Mouse (Mus musculus): Measurements from ENCODE around the gene Rrp1. TPM values are rescaled to one million over a fixed set of nuclear protein-coding genes. Genes with fewer than 3 reads are reported as not detected.
"Not testable (repeated sequence)": the region's sequence is repeated elsewhere in the genome, so short reads cannot be mapped to it uniquely, and the experiment has no call there.

Gene Rrp1
- polyA plus RNA-seq, 1 experiment = 42.0 TPM

- WGBS = 38% methylated on average over 6 of the region's 6 CpGs
- Histone ChIP-seq H3K27me3 (ENCODE audit: control insufficient read depth, insufficient read depth, low read length) (no peaks in the 10 kb centered on the region), H3K27ac (ENCODE audit: insufficient read depth, low read depth, low read length) (peak overlapping the region; percentile 43; the same call in 1 of the 2 replicates), H3K4me1 (ENCODE audit: control insufficient read depth, insufficient read depth, insufficient read length, low read length) (peaks cover 5% of the 10 kb centered on the region; the same call in 1 of the 2 replicates), H3K36me3 (ENCODE audit: control insufficient read depth, insufficient read depth, low read length) (peaks cover 2% of the 10 kb centered on the region; the same call in 1 of the 2 replicates), H3K4me3 (ENCODE audit: low read depth, low read length) (peak overlapping the region; percentile 91)
- TF ChIP-seq POLR2A (IDR thresholded peaks at IDR 0.05; ENCODE audit: low read depth, low read length) (no peak), CTCF (IDR thresholded peaks at IDR 0.05; ENCODE audit: extremely low read depth, insufficient read length, insufficient replicate concordance, low read depth, low read length) (no peak)
Observed at GRCm38 (mm10) chr10:78426117-78426735, 13.4 kb upstream of the Rrp1 start.

DNA sequence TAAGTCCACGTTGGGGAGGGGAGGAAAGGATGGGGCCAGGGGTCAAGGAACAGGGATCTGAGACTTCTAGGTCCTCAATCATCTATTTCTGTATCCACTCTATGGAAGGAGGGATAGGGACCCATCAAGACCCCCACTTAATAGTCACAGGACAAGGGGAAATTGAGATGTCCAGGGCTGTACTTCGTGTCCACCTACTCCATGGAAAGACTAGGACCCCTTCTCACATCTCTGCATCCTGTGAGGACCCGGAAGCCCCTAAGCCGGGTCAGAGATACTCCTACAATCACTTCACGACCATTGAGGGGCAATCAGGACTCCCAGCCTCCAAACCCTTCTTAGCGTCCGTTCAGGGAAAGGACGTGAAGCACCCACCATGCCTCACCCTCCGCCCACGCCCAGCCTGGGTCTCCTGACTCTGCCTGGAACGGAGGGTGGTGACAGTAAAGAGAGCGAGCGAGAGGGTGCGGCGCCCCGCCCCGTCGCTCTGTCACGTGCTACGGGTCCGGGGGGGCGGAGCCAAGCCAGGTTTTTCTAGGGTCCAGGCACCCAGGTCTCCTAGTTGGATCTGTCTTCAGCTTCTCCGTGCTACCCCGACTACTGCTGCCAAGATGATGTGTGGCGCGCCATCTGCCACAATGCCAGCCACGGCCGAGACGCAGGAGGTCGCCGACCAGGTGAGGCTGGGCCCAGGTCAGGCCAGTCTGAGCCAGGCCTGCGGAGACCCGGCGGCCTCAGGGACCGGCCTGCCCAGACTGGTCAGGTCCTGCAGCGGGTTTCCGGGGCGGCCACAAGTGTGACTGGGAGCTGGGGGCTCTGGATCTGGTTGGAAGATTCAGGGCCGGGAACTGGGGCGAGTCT lies 12.6 kb upstream of the Rrp1 start, which contains the start of gene Cstb:
Gene Cstb (plus strand): TSS at position 489 of the 861 bp plus-strand sequence.
- under 1% methylated on average over 40 of the region's 40 CpGs for WGBS
- peaks cover 2% of the 10 kb centered on the region; the same call in 1 of the 2 replicates for H3K36me3 ChIP-seq (ENCODE audit: control insufficient read depth, insufficient read depth, low read length)
- peak within 1 kb of the TSS; percentile 43 for H3K27ac ChIP-seq (ENCODE audit: insufficient read depth, low read depth, low read length)
- H3K27me3 ChIP-seq (ENCODE audit: control insufficient read depth, insufficient read depth, low read length) = no peaks in the 10 kb centered on the region
- peaks cover 5% of the 10 kb centered on the region; the same call in 1 of the 2 replicates for H3K4me1 ChIP-seq (ENCODE audit: control insufficient read depth, insufficient read depth, insufficient read length, low read length)
- TF ChIP-seq CTCF (IDR thresholded peaks at IDR 0.05; ENCODE audit: extremely low read depth, insufficient read length, insufficient replicate concordance, low read depth, low read length) (no peak), POLR2A (IDR thresholded peaks at IDR 0.05; ENCODE audit: low read depth, low read length) (peak; percentile 63)
- H3K4me3 ChIP-seq (ENCODE audit: low read depth, low read length) = peak within 1 kb of the TSS; percentile 91

DNA sequence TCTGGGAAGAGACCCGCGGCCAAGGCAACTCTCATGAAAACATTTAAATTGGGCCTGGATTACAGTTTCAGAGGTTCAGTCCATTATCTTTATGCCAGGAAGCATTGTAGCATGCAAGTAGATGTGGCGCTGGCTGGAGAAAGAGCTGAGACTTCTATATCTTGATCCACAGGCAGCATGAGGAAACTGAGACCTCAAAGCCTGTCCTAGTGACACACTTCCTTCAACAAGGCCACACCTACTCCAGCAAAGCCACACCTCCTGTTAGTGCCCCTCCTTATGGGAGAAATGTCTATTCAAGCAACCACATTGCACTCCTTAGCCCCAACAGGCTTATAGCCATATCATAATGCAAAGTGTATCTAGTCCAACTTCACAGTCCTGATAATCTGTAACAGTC lies 9.8 kb upstream of the Rrp1 start:
- no peak for TF ChIP-seq CTCF (IDR thresholded peaks at IDR 0.05; ENCODE audit: extremely low read depth, insufficient read length, insufficient replicate concordance, low read depth, low read length)
- TF ChIP-seq POLR2A (IDR thresholded peaks at IDR 0.05; ENCODE audit: low read depth, low read length) = no peak
- H3K4me1 ChIP-seq (ENCODE audit: control insufficient read depth, insufficient read depth, insufficient read length, low read length) = peaks cover 5% of the 10 kb centered on the region; the same call in 1 of the 2 replicates
- H3K36me3 ChIP-seq (ENCODE audit: control insufficient read depth, insufficient read depth, low read length) = no peaks in the 10 kb centered on the region
- 83% methylated on average over 3 of the region's 3 CpGs for WGBS
- no peak overlapping the region for H3K4me3 ChIP-seq (ENCODE audit: low read depth, low read length)
- H3K27ac ChIP-seq (ENCODE audit: insufficient read depth, low read depth, low read length) = no peak overlapping the region
- no peaks in the 10 kb centered on the region for H3K27me3 ChIP-seq (ENCODE audit: control insufficient read depth, insufficient read depth, low read length)

DNA sequence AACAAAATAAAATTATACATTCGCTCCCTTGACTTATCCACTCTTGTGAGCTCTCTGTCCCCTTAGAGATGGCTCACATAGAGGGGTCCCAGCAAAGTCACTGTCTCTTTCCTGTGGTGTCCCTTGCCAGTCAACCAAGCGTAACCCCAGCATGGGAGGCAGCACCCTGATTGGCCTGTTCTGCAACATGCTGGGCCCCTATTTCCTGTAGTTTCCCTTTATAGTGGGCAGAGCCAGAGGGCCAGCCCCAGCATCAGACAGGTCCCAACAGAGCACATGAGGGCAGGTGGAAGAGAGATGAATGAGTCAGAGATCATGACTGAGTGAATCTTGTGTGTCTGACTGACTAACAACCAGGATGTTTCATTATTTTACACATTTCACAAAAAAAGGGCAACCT lies 8.1 kb upstream of the Rrp1 start:
- no peak overlapping the region for H3K27ac ChIP-seq (ENCODE audit: insufficient read depth, low read depth, low read length)
- no peaks in the 10 kb centered on the region for H3K36me3 ChIP-seq (ENCODE audit: control insufficient read depth, insufficient read depth, low read length)
- H3K4me3 ChIP-seq (ENCODE audit: low read depth, low read length) = no peak overlapping the region
- no peak for TF ChIP-seq CTCF (IDR thresholded peaks at IDR 0.05; ENCODE audit: extremely low read depth, insufficient read length, insufficient replicate concordance, low read depth, low read length)
- TF ChIP-seq POLR2A (IDR thresholded peaks at IDR 0.05; ENCODE audit: low read depth, low read length) = no peak
- H3K4me1 ChIP-seq (ENCODE audit: control insufficient read depth, insufficient read depth, insufficient read length, low read length) = peaks cover 2% of the 10 kb centered on the region; the same call in 1 of the 2 replicates
- 86% methylated on average over 2 of the region's 2 CpGs for WGBS
- H3K27me3 ChIP-seq (ENCODE audit: control insufficient read depth, insufficient read depth, low read length) = no peaks in the 10 kb centered on the region

GRCm38 (mm10) chr10:78418791-78419190 lies 5.9 kb upstream of the Rrp1 start:
- WGBS = 71% methylated on average over 2 of the region's 2 CpGs
- Histone ChIP-seq H3K36me3 (ENCODE audit: control insufficient read depth, insufficient read depth, low read length) (no peaks in the 10 kb centered on the region), H3K27ac (ENCODE audit: insufficient read depth, low read depth, low read length) (no peak overlapping the region), H3K27me3 (ENCODE audit: control insufficient read depth, insufficient read depth, low read length) (no peaks in the 10 kb centered on the region), H3K4me3 (ENCODE audit: low read depth, low read length) (no peak overlapping the region), H3K4me1 (ENCODE audit: control insufficient read depth, insufficient read depth, insufficient read length, low read length) (no peaks in the 10 kb centered on the region)
- no peak for TF ChIP-seq CTCF (IDR thresholded peaks at IDR 0.05; ENCODE audit: extremely low read depth, insufficient read length, insufficient replicate concordance, low read depth, low read length)
- no peak for TF ChIP-seq POLR2A (IDR thresholded peaks at IDR 0.05; ENCODE audit: low read depth, low read length)

- no peaks in the 10 kb centered on the region for H3K27me3 ChIP-seq (ENCODE audit: control insufficient read depth, insufficient read depth, low read length)
- no peak overlapping the region for H3K27ac ChIP-seq (ENCODE audit: insufficient read depth, low read depth, low read length)
- no peak overlapping the region for H3K4me3 ChIP-seq (ENCODE audit: low read depth, low read length)
- WGBS = 59% methylated on average over 5 of the region's 5 CpGs
- no peaks in the 10 kb centered on the region for H3K36me3 ChIP-seq (ENCODE audit: control insufficient read depth, insufficient read depth, low read length)
- no peaks in the 10 kb centered on the region for H3K4me1 ChIP-seq (ENCODE audit: control insufficient read depth, insufficient read depth, insufficient read length, low read length)
- TF ChIP-seq POLR2A (IDR thresholded peaks at IDR 0.05; ENCODE audit: low read depth, low read length) (no peak), CTCF (IDR thresholded peaks at IDR 0.05; ENCODE audit: extremely low read depth, insufficient read length, insufficient replicate concordance, low read depth, low read length) (no peak)
Observed at GRCm38 (mm10) chr10:78417888-78418287, 5.0 kb upstream of the Rrp1 start.

GRCm38 (mm10) chr10:78414936-78415335 lies 2.1 kb upstream of the Rrp1 start:
- WGBS = 87% methylated on average over 3 of the region's 4 CpGs
- not testable (repeated sequence) for H3K4me1 ChIP-seq (ENCODE audit: control insufficient read depth, insufficient read depth, insufficient read length, low read length)

More at GRCm38 (mm10) chr10:78414936-78415335, 2.1 kb upstream of the Rrp1 start:
- not testable (repeated sequence) for H3K4me3 ChIP-seq (ENCODE audit: low read depth, low read length); H3K27ac ChIP-seq (ENCODE audit: insufficient read depth, low read depth, low read length); H3K36me3 ChIP-seq (ENCODE audit: control insufficient read depth, insufficient read depth, low read length); H3K27me3 ChIP-seq (ENCODE audit: control insufficient read depth, insufficient read depth, low read length)
